Mouse (Mus musculus) embryonic facial prominence, embryonic 15.5 days (tissue): ENCODE data around the gene Bcat2. TPM values are rescaled to one million over a fixed set of nuclear protein-coding genes. Genes with fewer than 3 reads are reported as not detected.
A peak's percentile ranks its signal among the peaks of the same experiment; 100 is the strongest.

Experiments used
- ATAC-seq: fragments of 200-750 bp; cut with Nextera tagmentation; 2 replicates; pipeline ENCODE4 v1.8.0; 2017; ENCODE audit warnings: low read depth, moderate TSS enrichment; ENCODE audit not compliant: insufficient number of reproducible peaks, low FRiP score, low TSS enrichment
- H3K27ac ChIP-seq: fragments of 300-500 bp; sonication (generic); replicated peaks from 2 replicates; pipeline ENCODE4 v1.5.1; 2015; ENCODE audit warnings: mild to moderate bottlenecking, inconsistent platforms
- H3K27me3 ChIP-seq: fragments of 300-500 bp; sonication (generic); 2 replicates; pipeline ENCODE4 v1.6.1; 2015; ENCODE audit warnings: inconsistent platforms
- H3K36me3 ChIP-seq: fragments of 300-500 bp; sonication (generic); 2 replicates; pipeline ENCODE4 v1.6.1; 2015; ENCODE audit warnings: mild to moderate bottlenecking, inconsistent platforms
- H3K4me1 ChIP-seq: fragments of 300-500 bp; sonication (generic); 2 replicates; pipeline ENCODE4 v1.6.1; 2015; ENCODE audit warnings: inconsistent platforms
- H3K4me2 ChIP-seq: fragments of 300-500 bp; sonication (generic); replicated peaks from 2 replicates; pipeline ENCODE4 v1.6.1; 2015; ENCODE audit warnings: mild to moderate bottlenecking, inconsistent platforms
- H3K4me3 ChIP-seq: fragments of 300-500 bp; sonication (generic); replicated peaks from 2 replicates; pipeline ENCODE4 v1.5.1; 2015; ENCODE audit warnings: mild to moderate bottlenecking, inconsistent platforms
- H3K9ac ChIP-seq: fragments of 300-500 bp; sonication (generic); 2 replicates; pipeline ENCODE4 v1.6.1; 2015; ENCODE audit warnings: inconsistent platforms
- H3K9me3 ChIP-seq: fragments of 300-500 bp; sonication (generic); replicated peaks from 2 replicates; pipeline ENCODE4 v1.6.1; 2016; ENCODE audit warnings: inconsistent platforms
- WGBS: fragments of 180-500 bp; shearing (Covaris S2); methylation state at CpG from one replicate; pipeline ENCODE4 v1.1.7; 2015; 5-methylcytosine and 5-hydroxymethylcytosine counted together
- polyA plus RNA-seq: library from polyadenylated mRNA; unstranded; fragments of >200 nt; fragmentation: Nextera tagmentation; extraction: Ambion mirVana; gene quantifications from 2 replicates; pipeline ENCODE4 v1.2.1, GENCODE M21; 2015

Gene Bcat2
- polyA plus RNA-seq, 1 experiment from 2014 or later: 65.1 TPM

GRCm38 (mm10) chr7:45551512-45551883, 18.5 kb upstream of the Bcat2 start:
- 82% methylated on average over 8 of the region's 8 CpGs for WGBS
- Histone ChIP-seq H3K4me1 (no peaks in the 10 kb centered on the region), H3K27ac (no peak overlapping the region), H3K9me3 (no peaks in the 10 kb centered on the region), H3K4me2 (no peak overlapping the region), H3K36me3 (no peaks in the 10 kb centered on the region), H3K9ac (no peak overlapping the region), H3K27me3 (no peaks in the 10 kb centered on the region), H3K4me3 (no peak overlapping the region)
- no peak for ATAC-seq

- no peak overlapping the region for H3K4me3 ChIP-seq
- H3K9me3 ChIP-seq: no peaks in the 10 kb centered on the region
- WGBS: 70% methylated on average over 8 of the region's 8 CpGs
- no peak for ATAC-seq
- no peak overlapping the region for H3K4me2 ChIP-seq
- H3K27me3 ChIP-seq: no peaks in the 10 kb centered on the region
- H3K9ac ChIP-seq: no peak overlapping the region
- no peaks in the 10 kb centered on the region for H3K4me1 ChIP-seq
- no peak overlapping the region for H3K27ac ChIP-seq
- no peaks in the 10 kb centered on the region for H3K36me3 ChIP-seq
These were observed 16.4 kb upstream of the Bcat2 start for GRCm38 (mm10) chr7:45553519-45553918.

- Histone ChIP-seq H3K36me3 (no peaks in the 10 kb centered on the region), H3K4me1 (no peaks in the 10 kb centered on the region), H3K9me3 (no peaks in the 10 kb centered on the region), H3K4me2 (no peak overlapping the region), H3K9ac (no peak overlapping the region), H3K27me3 (no peaks in the 10 kb centered on the region), H3K27ac (no peak overlapping the region), H3K4me3 (no peak overlapping the region)
- WGBS: 89% methylated on average over 2 of the region's 2 CpGs
- no peak for ATAC-seq
These were observed 16.0 kb upstream of the Bcat2 start for GRCm38 (mm10) chr7:45553990-45554389.

GRCm38 (mm10) chr7:45554744-45555143, 15.2 kb upstream of the Bcat2 start, which contains the start of gene Hsd17b14:
Gene Hsd17b14 (plus strand): TSS chr7:45554893.
- Histone ChIP-seq H3K4me3 (no peak within 1 kb of the TSS), H3K36me3 (no peaks in the 10 kb centered on the region), H3K9ac (no peak within 1 kb of the TSS), H3K4me2 (no peak within 1 kb of the TSS), H3K27ac (no peak within 1 kb of the TSS), H3K9me3 (no peaks in the 10 kb centered on the region), H3K27me3 (no peaks in the 10 kb centered on the region), H3K4me1 (no peaks in the 10 kb centered on the region)
- no peak for ATAC-seq
- 22% methylated on average over 8 of the region's 8 CpGs for WGBS

- ATAC-seq: no peak
- WGBS: 22% methylated on average over 8 of the region's 8 CpGs
- Histone ChIP-seq H3K4me1 (no peaks in the 10 kb centered on the region), H3K4me2 (no peak overlapping the region), H3K9me3 (no peaks in the 10 kb centered on the region), H3K9ac (no peak overlapping the region), H3K27me3 (no peaks in the 10 kb centered on the region), H3K27ac (no peak overlapping the region), H3K36me3 (no peaks in the 10 kb centered on the region), H3K4me3 (no peak overlapping the region)
These were observed 14.2 kb upstream of the Bcat2 start for GRCm38 (mm10) chr7:45555787-45556186.

- peaks cover 14% of the 10 kb centered on the region for H3K4me1 ChIP-seq
- H3K27ac ChIP-seq: no peak overlapping the region
- WGBS: 42% methylated on average over 5 of the region's 6 CpGs
- H3K27me3 ChIP-seq: no peaks in the 10 kb centered on the region
- H3K9ac ChIP-seq: no peak overlapping the region
- no peaks in the 10 kb centered on the region for H3K9me3 ChIP-seq
- H3K4me3 ChIP-seq: no peak overlapping the region
- H3K4me2 ChIP-seq: no peak overlapping the region
- no peak for ATAC-seq
- H3K36me3 ChIP-seq: no peaks in the 10 kb centered on the region
These were observed 11.0 kb upstream of the Bcat2 start for GRCm38 (mm10) chr7:45558907-45559306.

GRCm38 (mm10) chr7:45560241-45560640, 9.7 kb upstream of the Bcat2 start:
- no peak overlapping the region for H3K4me3 ChIP-seq
- WGBS: 84% methylated on average over 7 of the region's 7 CpGs
- no peaks in the 10 kb centered on the region for H3K36me3 ChIP-seq
- H3K4me2 ChIP-seq: no peak overlapping the region
- no peak for ATAC-seq
- H3K4me1 ChIP-seq: peaks cover 14% of the 10 kb centered on the region
- no peaks in the 10 kb centered on the region for H3K9me3 ChIP-seq
- H3K27ac ChIP-seq: no peak overlapping the region
- H3K27me3 ChIP-seq: no peaks in the 10 kb centered on the region
- H3K9ac ChIP-seq: no peak overlapping the region

- Histone ChIP-seq H3K4me1 (peaks cover 14% of the 10 kb centered on the region), H3K9me3 (no peaks in the 10 kb centered on the region), H3K4me3 (no peak overlapping the region), H3K36me3 (no peaks in the 10 kb centered on the region), H3K4me2 (peak overlapping the region; percentile 27), H3K27ac (no peak overlapping the region), H3K9ac (no peak overlapping the region), H3K27me3 (no peaks in the 10 kb centered on the region)
- peak; percentile 44; the same call in 1 of the 2 replicates for ATAC-seq
- 17% methylated on average over 17 of the region's 17 CpGs for WGBS
These were observed 8.9 kb upstream of the Bcat2 start for GRCm38 (mm10) chr7:45560843-45561623.

- Histone ChIP-seq H3K4me2 (peak overlapping the region; percentile 27; the same call in 1 of the 2 replicates), H3K27ac (no peak overlapping the region; the same call in 1 of the 2 replicates), H3K9me3 (no peaks in the 10 kb centered on the region), H3K36me3 (no peaks in the 10 kb centered on the region), H3K4me3 (no peak overlapping the region), H3K4me1 (peaks cover 14% of the 10 kb centered on the region), H3K9ac (no peak overlapping the region), H3K27me3 (no peaks in the 10 kb centered on the region)
- ATAC-seq: peak; percentile 52
- WGBS: 33% methylated on average over 12 of the region's 12 CpGs
These were observed 8.1 kb upstream of the Bcat2 start for GRCm38 (mm10) chr7:45561624-45562520.

GRCm38 (mm10) chr7:45564811-45565210, 5.1 kb upstream of the Bcat2 start:
- Histone ChIP-seq H3K4me3 (no peak overlapping the region), H3K27me3 (no peaks in the 10 kb centered on the region), H3K36me3 (no peaks in the 10 kb centered on the region), H3K4me1 (peaks cover 30% of the 10 kb centered on the region), H3K4me2 (no peak overlapping the region), H3K9ac (no peak overlapping the region), H3K27ac (0 out of 2 replicates have a peak overlapping the region, but pooled peaks have one; percentile 28), H3K9me3 (no peaks in the 10 kb centered on the region)
- 60% methylated on average over 2 of the region's 2 CpGs for WGBS
- ATAC-seq: no peak

- Histone ChIP-seq H3K9ac (no peak overlapping the region), H3K36me3 (no peaks in the 10 kb centered on the region), H3K27ac (no peak overlapping the region), H3K4me3 (no peak overlapping the region), H3K4me2 (no peak overlapping the region), H3K9me3 (no peaks in the 10 kb centered on the region), H3K27me3 (no peaks in the 10 kb centered on the region), H3K4me1 (peaks cover 35% of the 10 kb centered on the region)
- no peak for ATAC-seq
- WGBS: 86% methylated on average over 9 of the region's 9 CpGs
These were observed 4.5 kb upstream of the Bcat2 start for GRCm38 (mm10) chr7:45565446-45565845.
